Mouse (Mus musculus) ovary, adult 18-20 months (tissue): ENCODE measurements around the gene Cd79a.

Experiments used
- DNase-seq: peaks from one replicate; pipeline ENCODE4 v3.0.0; 2022; ENCODE audit warnings: low spot score, mixed read lengths

Gene Cd79a

DNA sequence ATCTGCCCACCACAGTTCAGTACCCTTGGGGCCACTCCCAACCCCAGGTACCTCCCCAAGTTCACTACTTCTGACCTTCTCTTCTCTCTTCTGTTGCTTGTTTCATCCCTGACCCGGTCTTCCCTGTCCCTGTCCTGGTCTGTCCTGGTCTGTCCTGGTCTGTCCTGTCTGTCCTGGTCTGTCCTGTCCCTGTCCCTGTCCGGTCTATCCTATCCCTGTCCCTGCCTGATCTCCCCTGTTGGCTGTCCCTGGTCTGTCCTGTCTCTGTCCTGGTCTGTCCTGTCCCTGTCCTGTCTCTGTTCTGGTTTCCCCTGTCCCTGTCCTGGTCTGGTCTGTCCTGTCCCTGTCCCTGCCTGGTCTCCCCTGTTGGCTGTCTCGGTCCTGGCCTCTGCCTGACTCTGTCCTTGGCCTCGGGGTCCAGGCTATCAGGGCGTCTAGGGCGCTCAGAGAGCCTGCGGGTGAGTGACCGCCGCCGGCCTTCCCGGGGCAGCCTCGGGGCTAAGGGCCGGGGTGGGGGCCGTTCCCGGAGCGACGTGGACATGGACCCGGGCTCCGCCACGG is 21.7 kb downstream of the Cd79a start:
- DNase-seq = no peak

DNA sequence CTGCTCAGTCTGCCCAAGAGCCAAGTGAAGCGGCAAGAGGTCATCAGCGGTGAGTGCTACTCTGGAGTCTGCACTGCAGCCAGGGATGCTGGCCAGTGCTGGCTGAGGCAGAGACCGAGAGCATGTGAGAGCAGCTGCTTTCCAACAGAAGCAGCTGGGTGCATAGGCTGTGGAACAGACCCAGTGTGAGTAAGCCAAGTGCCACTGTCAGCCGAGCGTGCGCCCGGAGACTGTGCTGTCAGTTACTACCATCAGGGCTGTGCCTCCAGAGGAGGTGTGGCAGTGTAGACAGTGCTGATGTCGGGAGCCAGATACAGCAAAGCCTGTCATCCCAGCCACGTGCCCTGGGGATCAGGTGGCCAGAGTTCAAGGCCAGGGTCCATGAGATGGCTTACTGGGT is 22.5 kb downstream of the Cd79a start:
- DNase-seq = no peak

DNA sequence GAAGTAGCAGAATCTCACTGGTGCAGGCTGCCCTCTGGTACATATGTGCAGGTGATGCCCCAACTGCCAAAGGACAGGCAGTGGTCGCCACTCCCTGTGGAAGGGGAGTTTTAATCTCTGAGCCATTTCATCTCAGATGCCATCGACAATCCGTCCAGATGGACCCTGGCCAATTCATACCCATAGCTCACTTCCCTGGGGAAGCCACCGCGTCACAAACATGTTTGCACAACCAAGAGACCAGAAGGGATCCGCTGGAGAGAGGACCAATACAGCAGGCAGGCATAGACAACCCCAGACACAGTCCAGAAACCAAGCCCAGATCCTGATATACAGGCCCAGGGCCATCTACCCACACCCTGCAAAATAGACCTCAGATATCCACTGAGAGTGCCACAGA is 33.3 kb downstream of the Cd79a start:
- no peak for DNase-seq

DNA sequence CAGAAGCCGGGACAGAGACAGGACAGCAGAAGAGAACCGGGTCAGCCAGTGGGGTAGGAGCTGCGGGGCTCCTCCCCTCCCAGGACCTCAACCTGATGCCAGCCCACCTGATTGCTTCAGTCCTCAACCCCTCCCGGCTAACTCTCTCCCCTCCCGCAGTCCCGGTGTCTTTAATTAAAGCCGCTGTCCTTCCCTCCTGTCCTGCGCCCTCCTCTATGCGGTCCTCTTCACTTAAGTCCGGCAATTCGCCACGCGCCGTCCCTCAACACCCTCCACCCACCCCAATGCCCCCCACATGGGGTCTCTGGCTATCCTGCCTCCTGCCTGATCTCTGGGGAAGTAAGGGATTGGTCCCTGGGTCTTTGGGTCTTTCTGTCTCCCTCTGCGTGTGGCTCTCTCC is 34.5 kb downstream of the Cd79a start:
- DNase-seq = no peak

DNA sequence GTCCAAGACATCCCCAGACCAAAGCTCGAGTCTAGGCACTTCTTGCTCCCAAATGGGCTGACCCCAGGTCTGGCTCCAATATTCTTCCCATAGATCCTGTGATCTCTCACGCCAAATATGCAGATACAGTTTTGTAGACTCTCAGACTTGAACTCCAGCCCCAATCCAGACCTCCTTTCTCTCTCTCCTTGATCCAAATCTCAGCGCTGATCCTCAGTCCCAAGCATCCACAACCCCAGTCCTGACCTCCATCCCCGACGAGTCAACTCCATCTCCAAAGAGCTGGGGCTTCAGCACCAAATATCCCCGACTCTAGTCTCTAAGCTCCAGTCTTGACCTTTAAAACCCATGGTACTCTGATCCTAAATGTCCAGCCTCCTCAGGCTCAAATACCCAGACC is 46.5 kb downstream of the Cd79a start:
- DNase-seq = no peak

DNA sequence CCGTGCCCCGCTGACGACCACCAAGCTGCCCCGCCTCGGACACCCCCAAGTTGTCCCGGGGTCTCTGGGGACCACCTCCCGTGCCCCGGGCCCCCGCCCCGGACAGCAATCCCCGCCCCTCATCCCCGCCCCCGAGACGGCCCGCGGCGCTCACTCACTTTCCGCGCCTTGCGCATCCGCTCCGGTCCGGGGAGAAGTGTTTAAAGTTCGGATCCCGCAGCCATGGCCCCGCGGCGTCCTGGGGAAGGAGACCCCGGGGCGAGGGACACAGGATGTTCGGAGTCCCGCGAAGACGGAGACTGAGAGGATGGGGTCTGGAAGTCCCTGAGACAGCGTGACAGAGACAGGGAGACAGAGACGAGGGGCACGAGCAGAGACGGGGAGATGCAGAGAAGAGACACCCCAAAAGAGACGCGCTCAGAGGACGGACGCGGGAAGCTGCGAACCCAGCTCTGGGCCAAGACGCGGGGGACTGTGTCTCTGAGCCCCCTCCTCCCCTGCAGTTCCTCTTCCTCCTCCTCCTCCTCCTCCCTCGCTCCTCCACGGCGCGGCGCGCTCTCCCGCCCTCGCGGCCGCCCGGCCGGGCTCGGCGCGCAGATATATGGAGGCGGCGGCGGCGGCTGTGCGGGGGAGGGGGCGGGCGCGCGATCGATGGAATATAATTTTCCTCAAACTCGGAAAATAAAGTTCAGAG is 47.2 kb downstream of the Cd79a start, which contains the start of gene Gm4881:
Gene Gm4881, minus strand, starts transcription at position 238 of the 694 bp plus-strand sequence.
- no peak for DNase-seq

DNA sequence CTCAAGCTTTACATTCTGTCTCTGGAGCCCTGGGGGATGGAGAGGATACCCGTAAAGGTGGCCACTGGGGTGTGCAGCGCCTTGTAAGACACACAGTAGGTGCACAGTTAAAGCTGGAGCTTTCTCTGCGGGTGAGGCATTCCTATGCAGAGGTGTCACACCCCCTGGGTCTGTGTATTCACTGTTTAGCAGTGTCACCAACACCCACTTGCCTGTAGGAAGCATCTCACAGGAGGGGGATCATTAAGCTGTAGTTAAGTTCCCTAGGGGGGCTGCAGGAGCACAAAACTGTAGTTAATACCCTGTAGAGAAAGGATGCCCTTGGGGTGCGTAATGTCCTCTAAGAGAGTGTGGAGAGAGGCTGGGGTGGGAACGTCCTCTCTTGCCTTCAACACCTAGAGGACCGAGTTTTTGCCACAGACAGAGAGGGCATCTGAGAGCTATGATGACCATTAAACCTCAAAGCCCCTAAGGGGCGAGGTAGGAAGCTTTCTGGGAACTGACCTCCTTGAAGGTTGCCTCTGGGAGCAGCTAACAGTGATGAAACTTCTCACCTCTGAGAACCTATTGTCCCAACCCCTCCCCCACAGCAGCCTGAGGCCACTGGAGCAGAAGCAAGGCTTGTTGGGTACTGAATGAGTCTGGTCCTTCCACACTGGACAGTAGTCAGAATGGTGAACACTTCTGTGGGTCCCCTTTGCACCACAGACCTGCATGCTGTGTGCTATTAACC is 50.3 kb downstream of the Cd79a start:
- DNase-seq = no peak

DNA sequence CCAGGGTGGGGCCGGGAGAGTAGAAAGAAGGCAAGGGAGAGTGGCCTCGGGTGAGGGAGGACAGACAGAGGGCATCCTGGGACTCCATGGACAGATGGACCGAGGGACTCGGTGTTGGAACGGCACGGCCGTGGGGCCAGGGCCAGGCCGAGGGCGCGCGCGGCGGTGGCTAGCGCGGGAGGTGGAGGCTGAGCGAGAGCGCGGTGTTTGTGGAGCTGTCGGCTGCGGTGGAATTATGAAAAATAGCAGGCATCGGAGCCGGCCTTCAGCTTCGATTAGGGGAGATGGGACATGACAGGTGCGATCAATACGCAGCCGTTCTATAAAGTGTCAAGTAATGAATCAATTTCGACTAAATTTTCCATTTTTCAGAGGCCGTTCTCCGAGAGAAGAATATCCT is 51.6 kb downstream of the Cd79a start:
- no peak for DNase-seq

DNA sequence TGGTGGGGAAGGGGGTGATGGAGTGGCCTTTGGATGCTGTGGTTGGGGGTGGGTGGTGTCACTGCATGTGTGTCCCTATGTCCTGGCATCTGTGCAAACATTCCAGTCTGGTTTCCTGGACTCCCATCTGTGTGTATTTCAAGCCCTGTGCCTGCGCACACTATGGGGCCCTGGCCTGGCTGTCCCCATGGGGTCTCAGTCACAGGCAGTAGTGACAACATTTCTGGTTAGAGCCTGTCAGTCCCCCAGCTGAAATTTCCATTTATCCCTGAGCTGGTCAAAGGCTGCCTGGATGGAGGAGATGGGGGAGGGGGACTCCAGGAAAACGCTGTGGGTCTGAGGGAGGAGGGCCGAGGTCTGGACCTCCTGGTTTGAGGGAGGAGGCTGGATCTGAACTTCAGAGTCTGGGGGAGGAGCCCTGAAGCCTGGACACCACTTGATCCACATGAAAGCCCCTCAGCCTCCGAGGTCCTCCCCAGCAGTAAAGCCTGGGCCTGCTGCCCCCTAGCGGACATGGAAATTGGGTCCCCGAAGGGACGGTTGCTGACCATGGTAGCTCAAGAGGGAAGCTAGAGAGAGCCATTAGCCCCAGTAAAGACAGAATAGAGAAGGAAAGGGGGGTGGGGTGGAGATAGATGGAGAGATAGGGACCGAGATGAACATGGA is 52.9 kb downstream of the Cd79a start:
- no peak for DNase-seq
